Mouse (Mus musculus) embryo, embryonic 11.5 days (tissue): ENCODE results near the gene Trappc1.
"Not testable (repeated sequence)": the region's sequence is repeated elsewhere in the genome, so short reads cannot be mapped to it uniquely, and the experiment has no call there.

Experiments
- DNase-seq: peaks from one replicate; pipeline ENCODE4 v3.0.0-alpha.2; 2012; ENCODE audit warnings: low read depth, low spot score

The Trappc1 gene

DNA sequence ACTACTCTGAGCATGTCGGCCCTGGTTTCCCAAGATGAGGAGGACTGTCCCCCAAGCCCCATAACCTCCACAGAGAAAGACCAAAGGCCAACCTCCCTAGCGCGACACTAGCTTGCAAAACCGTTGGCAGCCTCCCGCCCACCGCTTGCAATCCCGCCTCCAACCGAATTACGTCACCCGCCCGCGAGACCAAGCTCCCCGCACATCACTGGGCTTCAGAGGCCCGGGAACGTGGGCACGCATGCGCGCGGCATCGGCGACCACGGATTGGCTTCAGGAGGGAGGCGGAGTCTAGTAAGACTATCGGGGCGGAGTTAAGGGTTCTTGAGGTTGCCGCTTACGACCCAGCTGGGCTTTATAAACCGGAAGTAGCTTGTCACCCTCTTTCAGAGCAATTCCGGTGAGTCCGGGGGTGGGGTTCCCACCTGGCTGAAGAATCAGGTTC is at the start of gene Trappc1, which contains the start of gene Cntrob:
Trappc1 (plus strand) TSS at position 314 of the 445 bp plus-strand sequence.
Cntrob (minus strand) TSS at position 109 of the 445 bp plus-strand sequence.
- peak; percentile 99 for DNase-seq

DNA sequence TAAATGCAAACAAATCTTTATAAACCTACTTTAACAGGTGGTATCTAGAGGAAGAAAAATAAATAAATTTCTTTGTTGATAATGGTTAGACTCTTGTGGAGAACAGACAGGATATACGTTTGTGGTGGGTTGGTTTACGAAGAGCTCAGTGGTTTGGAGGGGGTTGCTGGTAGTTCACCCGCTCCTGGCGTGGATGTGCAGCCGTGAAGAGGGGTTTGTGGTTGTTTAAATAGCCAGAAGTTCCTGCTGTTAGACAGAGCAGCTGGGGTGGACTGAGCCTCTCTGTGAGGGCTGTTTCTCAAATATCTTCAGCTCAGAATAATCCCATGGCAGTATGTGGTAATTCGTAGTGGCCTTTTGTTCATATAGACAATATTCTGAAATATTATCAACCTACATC is 48.1 kb upstream of the Trappc1 start:
- DNase-seq: no peak

- DNase-seq: no peak
These were observed 47.7 kb upstream of the Trappc1 start for GRCm38 (mm10) chr11:69276081-69276480.

DNA sequence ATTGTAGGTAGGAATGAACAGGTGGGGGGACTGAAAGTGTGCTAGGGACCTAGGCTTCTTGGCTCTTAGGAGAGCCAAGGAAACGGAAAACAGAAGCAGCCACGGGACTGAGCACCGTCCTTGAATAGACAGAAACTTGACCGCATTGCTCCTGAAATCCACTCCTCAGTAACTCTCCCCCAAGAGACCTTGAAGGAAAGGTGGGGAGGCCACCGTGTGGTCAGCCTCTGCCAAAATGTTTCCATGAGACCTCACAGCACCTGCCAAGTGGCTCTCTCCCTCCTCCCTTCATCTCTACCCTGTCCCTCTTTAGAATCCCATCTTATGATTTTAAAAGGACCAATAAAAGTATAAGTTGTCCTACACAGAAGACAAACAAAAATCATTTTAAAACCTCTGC is 46.5 kb upstream of the Trappc1 start:
- DNase-seq: no peak

DNA sequence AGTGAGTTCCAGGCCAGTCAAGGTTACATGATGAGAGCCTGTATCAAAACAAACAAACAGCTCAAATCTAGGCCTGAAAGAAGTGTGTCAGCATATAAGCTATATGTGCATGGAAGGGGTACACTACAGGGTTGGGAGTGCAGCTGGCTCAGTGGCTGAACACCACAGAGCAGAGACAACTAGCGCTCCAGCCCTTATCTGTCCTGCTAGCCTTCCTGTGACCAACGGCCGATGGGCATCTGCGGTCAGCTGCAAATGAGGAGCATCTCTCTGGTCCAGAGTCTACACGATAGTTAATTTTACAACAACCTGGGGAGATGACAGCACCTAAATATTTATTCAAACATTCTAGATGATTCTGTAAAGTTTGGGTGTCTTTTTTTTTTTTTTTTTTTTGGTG is 32.7 kb upstream of the Trappc1 start:
- no peak for DNase-seq

DNA sequence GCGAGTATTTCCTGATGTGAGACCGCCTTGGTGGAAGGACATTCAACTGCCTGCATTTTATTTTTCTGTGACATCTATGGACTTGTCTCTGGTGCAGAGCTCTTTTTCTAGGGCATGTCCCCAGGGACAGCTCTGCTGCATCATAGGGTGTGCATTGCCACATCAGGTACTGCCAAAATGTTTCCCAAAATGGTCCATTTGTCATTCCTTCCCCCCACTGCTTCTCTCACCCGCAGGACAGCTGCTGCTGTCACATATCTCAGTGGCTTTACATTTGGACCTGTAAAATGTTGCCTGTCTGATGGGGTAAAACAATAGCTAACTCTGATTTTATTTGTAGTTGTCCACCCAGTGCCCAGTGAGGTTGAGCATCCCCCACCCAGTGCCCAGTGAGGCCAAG is 28.5 kb upstream of the Trappc1 start:
- DNase-seq: no peak

DNA sequence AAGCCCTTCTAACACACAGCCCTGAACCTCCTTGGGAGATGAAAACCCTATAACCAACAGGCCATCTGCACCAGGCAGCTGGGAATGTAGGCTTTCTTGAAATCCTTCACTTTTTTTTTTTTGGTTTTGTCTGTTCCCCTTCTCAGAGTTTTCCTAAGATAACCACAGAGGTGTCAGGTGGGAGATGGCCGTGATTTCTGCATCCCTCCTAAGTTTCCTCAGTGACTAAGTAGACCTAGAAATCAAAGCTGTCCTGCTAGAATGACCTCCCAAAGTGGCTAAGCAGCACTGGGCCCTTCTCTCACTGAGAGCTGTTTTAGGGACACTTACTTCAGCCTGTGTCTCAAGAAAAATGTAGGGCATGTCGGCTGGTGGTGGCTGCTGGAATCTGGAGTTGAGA is 26.0 kb upstream of the Trappc1 start:
- DNase-seq: no peak

GRCm38 (mm10) chr11:69298231-69298630 is 25.5 kb upstream of the Trappc1 start:
- DNase-seq: no peak

GRCm38 (mm10) chr11:69302817-69303216 is 21.0 kb upstream of the Trappc1 start:
- no peak for DNase-seq

DNA sequence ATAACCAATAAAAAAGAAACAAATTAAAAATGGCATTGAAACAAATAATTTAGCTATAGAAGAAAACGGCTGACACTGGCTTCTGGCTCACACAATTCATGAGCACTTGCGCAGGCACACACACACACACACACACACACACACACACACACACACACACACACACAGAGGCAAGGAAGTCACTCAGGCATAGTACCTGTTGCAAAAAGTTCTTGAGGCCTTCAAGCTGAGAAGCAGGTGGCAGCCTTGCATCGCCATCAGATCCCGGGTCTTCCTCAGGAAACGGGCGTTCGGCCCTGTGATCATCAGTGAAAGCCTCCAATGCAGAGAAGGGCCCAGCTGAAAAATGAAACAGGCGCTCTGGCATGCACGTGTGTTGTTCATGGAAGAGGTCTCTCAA is 18.5 kb upstream of the Trappc1 start:
- DNase-seq: no peak

DNA sequence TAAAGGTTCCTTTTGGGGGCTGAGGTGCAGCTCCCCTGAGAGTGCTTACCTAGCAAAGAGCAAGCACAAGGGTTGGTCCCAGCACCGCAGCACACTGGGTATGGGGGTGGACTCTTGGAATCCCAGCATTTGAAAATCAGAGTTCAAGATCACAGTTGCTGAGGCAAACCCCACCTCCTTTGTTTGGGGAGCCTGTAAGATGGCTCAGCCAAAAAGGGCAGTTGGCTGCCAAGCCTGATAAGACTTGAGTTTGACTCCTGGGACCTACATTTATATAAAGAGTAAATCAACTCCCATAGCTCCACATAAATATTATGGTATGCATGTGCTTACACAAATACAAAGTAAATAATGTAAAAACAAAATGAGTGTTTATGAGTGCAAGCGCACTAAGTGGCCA is 17.7 kb upstream of the Trappc1 start:
- no peak for DNase-seq

- DNase-seq: no peak
These were observed 12.5 kb upstream of the Trappc1 start for GRCm38 (mm10) chr11:69311266-69311665.

- DNase-seq: no peak
These were observed 7.4 kb upstream of the Trappc1 start for GRCm38 (mm10) chr11:69316361-69316760.

- not testable (repeated sequence) for DNase-seq
These were observed 5.8 kb upstream of the Trappc1 start for GRCm38 (mm10) chr11:69318000-69318399.

DNA sequence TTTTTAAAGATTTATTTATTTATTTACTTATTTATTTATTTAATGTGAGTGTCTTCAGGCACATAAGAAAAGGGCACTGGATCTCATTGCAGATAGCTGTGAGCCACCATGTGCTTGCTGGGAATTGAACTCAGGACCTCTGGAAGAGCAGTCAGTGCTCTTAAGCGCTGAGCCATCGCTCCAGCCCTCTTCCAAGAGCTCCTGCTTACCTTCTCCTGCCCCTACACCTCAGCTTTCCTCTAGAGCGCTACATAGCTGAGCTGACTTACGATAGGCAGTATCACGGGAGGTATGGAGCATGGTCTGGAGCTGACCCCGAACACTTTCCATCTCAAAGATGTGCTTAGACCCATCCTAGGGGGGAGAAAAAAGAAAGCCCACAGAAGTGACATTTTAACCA is 2.2 kb upstream of the Trappc1 start:
- DNase-seq: no peak

DNA sequence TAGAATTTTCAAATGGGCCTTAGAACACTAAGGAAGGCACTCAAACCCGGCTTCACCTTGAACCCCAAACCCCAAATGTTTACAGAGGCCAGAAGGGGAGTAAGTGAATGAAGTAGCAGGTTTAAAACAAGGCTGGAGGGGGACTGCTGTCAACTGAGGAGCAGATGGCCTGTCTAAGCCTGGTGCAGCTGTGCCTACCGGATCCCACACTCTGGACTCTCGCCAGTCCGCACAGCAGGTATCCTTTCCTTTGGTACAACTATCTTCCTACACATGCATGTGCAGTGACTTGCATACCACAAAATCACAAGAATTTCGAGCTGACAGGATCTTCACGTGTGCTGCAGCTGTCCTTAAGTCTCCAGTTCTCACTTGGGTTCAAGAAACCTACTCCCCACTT is 1.8 kb upstream of the Trappc1 start:
- DNase-seq: no peak

DNA sequence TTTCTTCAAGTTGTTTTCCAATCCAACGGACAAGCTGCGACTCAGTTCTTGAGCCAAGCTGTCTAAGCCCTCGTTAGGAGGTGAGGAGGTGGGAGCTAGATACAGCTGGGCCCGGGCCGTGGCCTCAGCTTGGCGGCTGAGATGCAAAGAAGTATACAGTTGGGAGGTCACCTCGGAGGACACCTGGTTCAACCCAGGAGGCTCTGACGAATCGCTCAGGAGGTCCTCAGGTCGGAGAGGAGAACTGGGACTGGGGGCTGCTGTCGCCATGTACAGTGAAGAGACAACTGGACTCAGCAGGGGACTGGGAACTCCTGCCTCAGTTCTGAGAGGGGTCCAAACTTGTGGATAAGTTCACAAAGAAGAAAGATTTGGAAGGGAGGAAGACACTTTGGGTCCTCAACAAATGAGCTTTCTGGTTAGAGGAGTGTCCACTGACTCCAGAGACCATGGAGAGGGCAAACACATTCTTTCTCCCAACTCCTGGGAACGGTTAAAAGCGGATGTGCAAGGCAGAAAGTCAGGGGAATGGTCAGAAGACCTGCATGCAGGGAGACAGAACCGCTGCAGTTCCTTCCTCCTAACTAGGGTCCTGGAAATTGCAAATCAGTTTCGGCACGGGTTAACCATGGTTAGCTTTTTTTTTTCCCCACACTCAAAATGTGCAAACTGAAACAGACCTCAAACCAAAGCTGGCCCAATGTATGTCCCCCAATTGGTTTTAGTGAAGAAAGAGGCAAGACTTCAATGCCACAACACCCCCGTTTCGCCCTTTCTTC is 898 bp upstream of the Trappc1 start:
- no peak for DNase-seq

DNA sequence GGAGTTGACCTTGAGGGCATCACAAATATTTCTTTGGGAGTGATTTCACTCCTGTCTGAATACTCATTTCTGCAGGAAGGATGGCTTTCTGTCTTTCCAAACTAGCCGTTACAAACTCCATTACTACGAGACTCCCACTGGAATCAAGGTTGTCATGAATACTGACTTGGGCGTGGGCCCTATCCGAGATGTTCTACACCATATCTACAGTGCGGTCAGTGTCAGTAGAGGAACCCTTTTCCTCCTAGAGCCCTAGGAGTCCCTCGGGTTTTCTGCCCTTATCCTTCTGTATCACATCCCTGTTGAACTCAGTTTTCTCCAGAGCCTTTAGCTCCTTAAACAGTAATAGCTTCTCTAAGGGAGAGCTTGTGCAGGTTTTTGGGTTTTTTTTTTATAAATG is 969 bp downstream of the Trappc1 start:
- DNase-seq: no peak

DNA sequence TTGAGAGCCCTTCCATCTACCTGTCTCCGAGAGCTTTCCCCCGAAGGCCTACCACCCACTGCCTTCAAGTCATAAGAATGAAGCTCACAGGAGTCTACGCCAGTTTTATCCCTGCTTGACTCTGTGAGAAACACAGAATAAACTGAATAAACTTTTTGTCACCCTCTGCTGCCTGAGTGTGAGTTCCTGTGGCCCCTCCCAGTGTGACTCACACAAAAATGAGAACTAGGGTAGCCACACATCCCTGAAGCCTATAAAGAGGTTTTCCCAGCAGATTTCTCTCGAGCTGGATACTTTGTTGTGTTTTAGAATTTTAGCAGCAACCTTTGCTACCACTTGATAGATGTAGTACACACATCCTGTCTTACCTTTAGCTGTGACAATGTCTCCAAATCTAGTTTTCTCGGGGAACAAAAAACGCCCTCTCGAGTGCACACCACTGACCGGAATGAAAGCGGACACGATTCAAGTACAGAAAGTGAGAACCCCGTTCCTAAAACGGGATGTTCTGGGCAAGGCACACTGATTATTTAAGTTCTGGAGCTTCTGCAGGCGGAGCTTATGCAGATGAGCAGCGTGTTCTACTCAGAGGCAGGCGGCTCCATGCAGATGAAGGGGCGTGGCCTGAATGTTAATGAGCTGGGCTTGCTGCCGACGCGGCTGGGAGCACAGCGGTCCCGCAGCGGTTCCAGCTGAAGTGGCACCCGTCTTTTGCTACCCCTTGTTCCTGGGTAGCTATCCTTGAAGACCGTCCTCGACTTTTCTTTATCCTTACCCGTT is 2.0 kb downstream of the Trappc1 start, which contains the start of gene Kcnab3:
Kcnab3 (plus strand) TSS at position 631 of the 780 bp plus-strand sequence.
- peak; percentile 71 for DNase-seq

- no peak for DNase-seq
These were observed 2.8 kb downstream of the Trappc1 start for GRCm38 (mm10) chr11:69326408-69327156.

DNA sequence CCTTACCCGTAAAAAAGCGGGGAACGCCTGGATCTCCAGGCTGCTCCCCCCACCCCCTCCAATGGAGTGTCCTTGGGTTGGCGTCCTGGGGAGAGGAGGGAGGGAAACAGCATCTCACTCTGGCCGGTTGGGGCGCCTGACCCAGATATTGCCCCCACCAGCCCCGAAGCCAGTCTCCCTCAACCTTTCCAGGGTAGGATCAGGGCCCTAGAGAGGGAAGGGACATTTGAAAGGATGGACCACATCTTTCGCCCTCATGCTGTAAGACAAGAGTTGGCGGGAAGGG is 3.3 kb downstream of the Trappc1 start:
- no peak for DNase-seq

- DNase-seq: no peak
These were observed 3.9 kb downstream of the Trappc1 start for GRCm38 (mm10) chr11:69327648-69328047.
